Mouse (Mus musculus): ENCODE measurements at regions not wholly inside any gene's neighbourhood (a gene's known extent, or its start where the extent isn't known, plus 50 kb on each side); places are given as distances from the start of the nearest gene placed in this dataset.

GRCm38 (mm10) chr13:31328756-31329155, 227.2 kb upstream of the Foxq1 start:
- no peak for DNase-seq (ENCODE audit: low read depth, low spot score)

GRCm38 (mm10) chr13:31330731-31331130, 225.2 kb upstream of the Foxq1 start:
- no peak for DNase-seq (ENCODE audit: low read depth, low spot score)

GRCm38 (mm10) chr13:31334981-31335380, 221.0 kb upstream of the Foxq1 start:
- no peak for DNase-seq (ENCODE audit: low read depth, low spot score)

GRCm38 (mm10) chr13:31337631-31338030, 218.3 kb upstream of the Foxq1 start:
- DNase-seq (ENCODE audit: low read depth, low spot score) = no peak

GRCm38 (mm10) chr13:31339386-31339785, 216.5 kb upstream of the Foxq1 start:
- no peak for DNase-seq (ENCODE audit: low read depth, low spot score)

- DNase-seq (ENCODE audit: low read depth, low spot score) = no peak
Observed at GRCm38 (mm10) chr13:31339901-31340300, 216.0 kb upstream of the Foxq1 start.

GRCm38 (mm10) chr13:31340363-31340948, 215.5 kb upstream of the Foxq1 start:
- no peak for DNase-seq (ENCODE audit: low read depth, low spot score)

- no peak for DNase-seq (ENCODE audit: low read depth, low spot score)
Observed at GRCm38 (mm10) chr13:31341282-31342100, 214.4 kb upstream of the Foxq1 start.

GRCm38 (mm10) chr13:31346205-31346604, 209.7 kb upstream of the Foxq1 start:
- DNase-seq (ENCODE audit: low read depth, low spot score) = no peak

GRCm38 (mm10) chr13:31347000-31347399, 208.9 kb upstream of the Foxq1 start:
- no peak for DNase-seq (ENCODE audit: low read depth, low spot score)

- no peak for DNase-seq (ENCODE audit: low read depth, low spot score)
Observed at GRCm38 (mm10) chr13:31349671-31350070, 206.3 kb upstream of the Foxq1 start.

- no peak for DNase-seq (ENCODE audit: low read depth, low spot score)
Observed at GRCm38 (mm10) chr13:31351481-31351880, 204.5 kb upstream of the Foxq1 start.

GRCm38 (mm10) chr13:31352825-31353224, 203.1 kb upstream of the Foxq1 start:
- DNase-seq (ENCODE audit: low read depth, low spot score) = peak; percentile 24

- no peak for DNase-seq (ENCODE audit: low read depth, low spot score)
Observed at GRCm38 (mm10) chr13:31359353-31359752, 196.6 kb upstream of the Foxq1 start.

GRCm38 (mm10) chr13:31362386-31362785, 193.5 kb upstream of the Foxq1 start:
- no peak for DNase-seq (ENCODE audit: low read depth, low spot score)

- DNase-seq (ENCODE audit: low read depth, low spot score) = peak; percentile 12
Observed at GRCm38 (mm10) chr13:31364369-31364768, 191.6 kb upstream of the Foxq1 start.

- DNase-seq (ENCODE audit: low read depth, low spot score) = no peak
Observed at GRCm38 (mm10) chr13:31367226-31367625, 188.7 kb upstream of the Foxq1 start.

- DNase-seq (ENCODE audit: low read depth, low spot score) = no peak
Observed at GRCm38 (mm10) chr13:31369182-31369581, 186.8 kb upstream of the Foxq1 start.

- no peak for DNase-seq (ENCODE audit: low read depth, low spot score)
Observed at GRCm38 (mm10) chr13:31370873-31371272, 185.1 kb upstream of the Foxq1 start.

GRCm38 (mm10) chr13:31374006-31374405, 181.9 kb upstream of the Foxq1 start:
- DNase-seq (ENCODE audit: low read depth, low spot score) = peak; percentile 51

GRCm38 (mm10) chr13:31393421-31394215, 162.3 kb upstream of the Foxq1 start:
- DNase-seq (ENCODE audit: low read depth, low spot score) = no peak

GRCm38 (mm10) chr13:31396216-31396910, 159.6 kb upstream of the Foxq1 start:
- DNase-seq (ENCODE audit: low read depth, low spot score) = no peak

Data from R1 (cell line).